9 mouse cellular contexts compared by ENCODE assay signal in the genomic region with DNA sequence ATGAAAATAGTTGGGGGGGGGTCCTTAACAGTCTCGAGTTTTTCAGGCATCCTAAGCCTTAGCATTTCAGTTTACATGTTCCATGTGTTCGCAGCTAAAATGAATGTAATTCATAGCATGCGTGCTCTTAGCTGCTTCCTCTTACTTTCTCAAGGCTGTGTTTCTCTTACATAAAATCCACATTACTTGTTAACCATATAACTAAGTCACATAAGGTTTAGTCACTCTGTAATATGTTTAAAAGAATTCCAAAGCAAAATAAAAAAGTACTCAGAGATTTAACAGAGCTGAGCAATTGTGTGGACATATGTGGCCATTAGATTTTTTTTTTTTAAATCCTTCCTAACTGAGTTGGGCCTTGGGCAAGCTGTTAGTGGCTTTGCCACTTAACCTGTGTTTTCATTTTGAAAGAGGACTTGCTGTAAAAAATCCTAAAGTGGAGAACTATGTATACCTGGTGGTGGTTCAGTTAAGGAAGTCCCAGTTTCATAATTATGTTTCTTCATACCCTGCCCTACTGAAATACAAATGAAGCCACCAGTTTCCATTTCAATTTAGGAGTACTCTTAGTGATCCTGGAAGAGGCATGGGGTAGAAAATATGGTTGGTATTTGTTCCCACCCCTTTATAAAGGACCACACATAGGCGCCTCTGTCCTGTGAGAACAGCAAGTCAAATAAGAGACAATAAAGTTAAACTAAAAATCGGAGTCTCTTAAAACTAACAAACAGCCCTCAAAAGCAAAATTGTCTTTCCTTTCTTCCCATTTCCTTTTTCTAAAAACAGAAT. TPM values are rescaled to one million over a fixed set of nuclear protein-coding genes. Genes with fewer than 3 reads are reported as not detected.
DNase-seq lines count a peak whose midpoint lies in the region; ATAC-seq and TF ChIP-seq lines count a peak whose summit lies in the region.
"Had no signal": no experiment of that assay in that cellular context is flagged by ENCODE, and none has a peak within 500 bp of the region (broad histone marks: within the 10 kb centered on the region; RNA-seq: fewer than 3 reads in every experiment).

No protein-coding gene starts in this region.

- peaks cover 36% of the 10 kb centered on the region for H3K4me1 ChIP-seq in heart, embryonic 10.5 days
- no peaks in the 10 kb centered on the region; the same call in 1 of the 2 replicates for H3K4me1 ChIP-seq in cortical plate, adult 2 months (ENCODE audit: control insufficient read depth, insufficient read depth, low read length)
- H3K4me1 ChIP-seq in hindbrain, embryonic 15.5 days (replicated peaks): peaks cover 34% of the 10 kb centered on the region
- peaks cover 36% of the 10 kb centered on the region for H3K4me1 ChIP-seq in midbrain, embryonic 13.5 days (replicated peaks)

- TF ChIP-seq POLR2A in cortical plate, adult 2 months (IDR thresholded peaks at IDR 0.05; ENCODE audit: extremely low read depth, insufficient read depth, low read length): no peak

- no peak for ATAC-seq in hindbrain, embryonic 15.5 days (ENCODE audit: low FRiP score, low read depth)
- ATAC-seq in midbrain, embryonic 13.5 days: no peak
- no peak for ATAC-seq in activated CD4-positive, CD25-positive, alpha-beta regulatory T cell, adult 4 months

- H3K4me3 ChIP-seq in heart, embryonic 10.5 days: peak overlapping the region; percentile 88
- peak overlapping the region; percentile 19 for H3K4me3 ChIP-seq in cortical plate, adult 2 months (ENCODE audit: insufficient read depth, low read length)
- H3K4me3 ChIP-seq in hindbrain, embryonic 15.5 days: peak overlapping the region; percentile 93
- H3K4me3 ChIP-seq in midbrain, embryonic 13.5 days (replicated peaks): peak overlapping the region; percentile 94

- H3K27ac ChIP-seq in heart, embryonic 10.5 days: peak overlapping the region; percentile 98
- peak overlapping the region; percentile 48 for H3K27ac ChIP-seq in cortical plate, adult 2 months (ENCODE audit: insufficient read depth, low read length)
- H3K27ac ChIP-seq in hindbrain, embryonic 15.5 days (replicated peaks): peak overlapping the region; percentile 61
- peak overlapping the region; percentile 79 for H3K27ac ChIP-seq in midbrain, embryonic 13.5 days

- H3K9ac ChIP-seq in hindbrain, embryonic 15.5 days: peak overlapping the region; percentile 97
- peak overlapping the region; percentile 99 for H3K9ac ChIP-seq in midbrain, embryonic 13.5 days (replicated peaks)

- no peaks in the 10 kb centered on the region for H3K36me3 ChIP-seq in heart, embryonic 10.5 days
- no peaks in the 10 kb centered on the region for H3K36me3 ChIP-seq in hindbrain, embryonic 15.5 days
- H3K36me3 ChIP-seq in midbrain, embryonic 13.5 days: no peaks in the 10 kb centered on the region

- no peaks in the 10 kb centered on the region for H3K9me3 ChIP-seq in heart, embryonic 10.5 days
- no peaks in the 10 kb centered on the region for H3K9me3 ChIP-seq in hindbrain, embryonic 15.5 days
- H3K9me3 ChIP-seq in midbrain, embryonic 13.5 days: no peaks in the 10 kb centered on the region

- peak overlapping the region; percentile 66 for H3K4me2 ChIP-seq in hindbrain, embryonic 15.5 days
- H3K4me2 ChIP-seq in midbrain, embryonic 13.5 days (replicated peaks): peak overlapping the region; percentile 65

- DNase-seq in heart, embryonic 10.5 days (ENCODE audit: low spot score): no peak
- no peak for DNase-seq in heart, adult 8-10 months (ENCODE audit: low spot score)
- no peak for DNase-seq in cerebellum, adult 9-10 months
- DNase-seq in adrenal gland, postnatal 36 days: no peak

- TF ChIP-seq CTCF in cortical plate, adult 2 months (IDR thresholded peaks at IDR 0.05; ENCODE audit: extremely low read depth, insufficient read depth, low read length): no peak

- H3K27me3 ChIP-seq in heart, embryonic 10.5 days (ENCODE audit: insufficient read depth, poor library complexity, severe bottlenecking): no peaks in the 10 kb centered on the region
- H3K27me3 ChIP-seq in hindbrain, embryonic 15.5 days: no peaks in the 10 kb centered on the region
- H3K27me3 ChIP-seq in midbrain, embryonic 13.5 days: no peaks in the 10 kb centered on the region
- H3K27me3 ChIP-seq: CH12.LX had no signal

- 8% methylated on average over 5 of the region's 5 CpGs for WGBS in heart, embryonic 10.5 days
- WGBS in hindbrain, embryonic 15.5 days: 6% methylated on average over 5 of the region's 5 CpGs
- WGBS in midbrain, embryonic 13.5 days: 2% methylated on average over 5 of the region's 5 CpGs

RNA-seq across cellular contexts. Expression of gene Pbx1, which starts 2.0 kb away (rescaled TPM):
- polyA plus RNA-seq in heart, embryonic 10.5 days (2016; fragmentation: Nextera tagmentation; extraction: Ambion mirVana): 19.7 and 29.5 TPM in 2 replicates
- total RNA-seq in heart, adult 8-10 months (2022): 10 to 100 TPM; 48.1 to 60.7 (median 56.2) TPM
- polyA plus RNA-seq in cortical plate, adult 2 months (2012; rRNA removed): 63.4 and 65.5 TPM in 2 replicates
- polyA plus RNA-seq in hindbrain, embryonic 15.5 days (2015; fragmentation: Nextera tagmentation; extraction: Ambion mirVana): 44.2 and 57.0 TPM in 2 replicates
- 84.9 and 91.4 TPM in 2 replicates for polyA plus RNA-seq in midbrain, embryonic 13.5 days (2015; fragmentation: Nextera tagmentation; extraction: Ambion mirVana)
- polyA plus RNA-seq in activated CD4-positive, CD25-positive, alpha-beta regulatory T cell, adult 4 months (2017; shearing (Covaris generic)): under 1 TPM in 1 of 2 experiments, not detected in 1; 0.08 TPM
- total RNA-seq in adrenal gland, postnatal 36 days (2021): 100 to 1,000 TPM; 162 to 190 TPM
- total RNA-seq: CH12.LX had no signal

Comparison
In these comparisons a context has a peak if more than half of its experiments do, and no peak if none do; other contexts are left out.
1. H3K27ac ChIP-seq: peak in every context shown above with its lines; median percentile 98 in heart, embryonic 10.5 days; 79 in midbrain, embryonic 13.5 days; 61 in hindbrain, embryonic 15.5 days; 48 in cortical plate, adult 2 months.
2. H3K4me3 ChIP-seq: peak in every context shown above with its lines; median percentile 94 in midbrain, embryonic 13.5 days; 93 in hindbrain, embryonic 15.5 days; 88 in heart, embryonic 10.5 days; 19 in cortical plate, adult 2 months.
3. RNA of gene Pbx1, which starts 2.0 kb away (polyA plus RNA-seq): 84.9 to 91.4 TPM in midbrain, embryonic 13.5 days, 63.4 to 65.5 TPM in cortical plate, adult 2 months, 44.2 to 57.0 TPM in hindbrain, embryonic 15.5 days and 19.7 to 29.5 TPM in heart, embryonic 10.5 days; 0.08 TPM in activated CD4-positive, CD25-positive, alpha-beta regulatory T cell, adult 4 months; every median in the first group is over 10 times any median in the second.